Mouse (Mus musculus) CH12.LX (cell line): ENCODE results near the gene Strn. TPM values are rescaled to one million over a fixed set of nuclear protein-coding genes. Genes with fewer than 3 reads are reported as not detected.
"Not testable (repeated sequence)": the region's sequence is repeated elsewhere in the genome, so short reads cannot be mapped to it uniquely, and the experiment has no call there.

Source experiments
- DNase-seq: peaks from one replicate; pipeline ENCODE4 v3.0.0-alpha.2; 2013; ENCODE audit errors: extremely low read depth
- H3K27ac ChIP-seq: 2 replicates; pipeline ENCODE4 v1.5.1; 2012; ENCODE audit warnings: low read depth, mild to moderate bottlenecking, control low read depth, moderate library complexity; ENCODE audit not compliant: insufficient read depth
- H3K27me3 ChIP-seq: replicated peaks from 2 replicates; pipeline ENCODE3; 2012; ENCODE audit warnings: inconsistent platforms
- H3K36me3 ChIP-seq, 2 experiments: replicated peaks in 1 of 2; 2 replicates each; pipeline versions ENCODE3 to v1.6.1; 2012; ENCODE audit warnings: inconsistent platforms in 1 of 2, low read length in 1 of 2, mild to moderate bottlenecking in 1 of 2, mixed read lengths in 1 of 2, moderate library complexity in 1 of 2; ENCODE audit not compliant: control insufficient read depth in 1 of 2, insufficient read depth in 1 of 2
- H3K4me1 ChIP-seq, 2 experiments: 2 replicates each; pipeline ENCODE4 v1.6.1; 2012; ENCODE audit warnings: inconsistent platforms in 1 of 2, moderate library complexity in 1 of 2; ENCODE audit not compliant: insufficient read depth in 2 of 2, control insufficient read depth in 1 of 2
- H3K4me2 ChIP-seq: 2 replicates; pipeline ENCODE4 v1.6.1; 2012; ENCODE audit warnings: low read depth, mild to moderate bottlenecking, control low read depth; ENCODE audit not compliant: poor library complexity, insufficient read depth, severe bottlenecking
- H3K4me3 ChIP-seq, 3 experiments: fragments of 150-350 bp in 1 of 3; sonication (generic) in 1 of 3; replicated peaks in 1 of 3; 2 replicates each; pipeline versions ENCODE3 to v1.5.1; 2011 to 2012; ENCODE audit warnings: low read depth in 2 of 3, low read length in 2 of 3, mild to moderate bottlenecking in 2 of 3, moderate library complexity in 2 of 3, control low read depth in 1 of 3, improper control_type of control experiment in 1 of 3, inconsistent platforms in 1 of 3, mixed read lengths in 1 of 3; ENCODE audit not compliant: poor library complexity in 1 of 3
- H3K79me2 ChIP-seq: replicated peaks from 2 replicates; pipeline ENCODE4 v1.6.1; 2012; ENCODE audit warnings: mild to moderate bottlenecking, moderate library complexity; ENCODE audit not compliant: control insufficient read depth, poor library complexity, insufficient read depth, severe bottlenecking; ENCODE audit errors: extremely low read depth
- H3K9ac ChIP-seq: 2 replicates; pipeline ENCODE4 v1.6.1; 2012; ENCODE audit warnings: low read depth, mild to moderate bottlenecking, control low read depth, moderate library complexity; ENCODE audit not compliant: insufficient read depth
- H3K9me3 ChIP-seq: replicated peaks from 2 replicates; pipeline ENCODE3; 2012; ENCODE audit warnings: low read length, inconsistent platforms, mixed read lengths
- CHD2 ChIP-seq: IDR thresholded peaks from 2 replicates; pipeline ENCODE4 v1.6.1; 2011; ENCODE audit warnings: low read length, improper control_type of control experiment
- CTCF ChIP-seq, 2 experiments: IDR thresholded peaks in 1 of 2; conservative IDR thresholded peaks in 1 of 2; 2 replicates each; pipeline ENCODE4 v1.5.1; 2011 to 2012; ENCODE audit warnings: low read depth in 2 of 2, low read length in 2 of 2, improper control_type of control experiment in 1 of 2, inconsistent platforms in 1 of 2, mild to moderate bottlenecking in 1 of 2, moderate library complexity in 1 of 2
- E2F4 ChIP-seq: IDR thresholded peaks from 2 replicates; pipeline ENCODE4 v1.6.1; 2011; ENCODE audit warnings: low read depth, low read length, improper control_type of control experiment; ENCODE audit not compliant: insufficient replicate concordance
- ETS1 ChIP-seq: conservative IDR thresholded peaks from 2 replicates; pipeline ENCODE4 v1.6.1; 2012; ENCODE audit warnings: low read depth, mild to moderate bottlenecking, inconsistent platforms, low read length, improper control_type of control experiment, moderate library complexity
- IRF4 ChIP-seq: IDR thresholded peaks from 2 replicates; pipeline ENCODE4 v1.6.1; 2014; ENCODE audit warnings: low read depth, mild to moderate bottlenecking, inconsistent platforms, low read length, improper control_type of control experiment
- MAZ ChIP-seq: IDR thresholded peaks from 2 replicates; pipeline ENCODE4 v1.6.1; 2012; ENCODE audit warnings: low read depth, mild to moderate bottlenecking, inconsistent platforms, low read length, improper control_type of control experiment, moderate library complexity
- MXI1 ChIP-seq: IDR thresholded peaks from 2 replicates; pipeline ENCODE4 v1.6.1; 2011; ENCODE audit warnings: mild to moderate bottlenecking, low read depth, low read length, improper control_type of control experiment
- NELFE ChIP-seq: IDR thresholded peaks from 2 replicates; pipeline ENCODE4 v1.6.1; 2011; ENCODE audit warnings: low read depth, low read length, improper control_type of control experiment
- PAX5 ChIP-seq: IDR thresholded peaks from 2 replicates; pipeline ENCODE4 v1.6.1; 2012; ENCODE audit warnings: low read length, inconsistent platforms, mixed read lengths
- USF2 ChIP-seq: conservative IDR thresholded peaks from 2 replicates; pipeline ENCODE4 v1.6.1; 2011; ENCODE audit warnings: low read depth, low read length, improper control_type of control experiment
- ZC3H11A ChIP-seq: IDR thresholded peaks from 2 replicates; pipeline ENCODE4 v1.6.1; 2012; ENCODE audit warnings: low read depth, mild to moderate bottlenecking, inconsistent platforms, low read length, improper control_type of control experiment
- ZMIZ1 ChIP-seq: IDR thresholded peaks from 2 replicates; pipeline ENCODE4 v1.6.1; 2012; ENCODE audit warnings: low read depth, mild to moderate bottlenecking, inconsistent platforms, low read length, improper control_type of control experiment
- dilution Hi-C: fragments of 300-500 bp; cut with MboI; formaldehyde crosslinking; loops from 2 replicates; pipeline ENCODE4 v1.14.3; 2020; ENCODE audit warnings: low sequenced_read_pairs; ENCODE audit not compliant: extremely low pct_unique_long_range_greater_than_20kb, extremely low pct_ligation_motif_present
- in situ Hi-C: fragments of 300-500 bp; cut with MboI; formaldehyde crosslinking; loops from 3 replicates; pipeline ENCODE4 v1.14.3; 2019; ENCODE audit warnings: low sequenced_read_pairs, low pct_ligation_motif_present, low pct_unique_long_range_greater_than_20kb, mixed read lengths
- polyA plus RNA-seq: library from polyadenylated mRNA; unstranded; fragments of >175 nt; gene quantifications from 2 replicates; pipeline ENCODE4 v1.2.1, GENCODE M21; 2012; ENCODE audit warnings: low read depth; ENCODE audit not compliant: insufficient read length
- total RNA-seq, 2 experiments: library from RNA; depleted of rRNA; stranded (reverse); fragments of 300-350 nt in 1 of 2; fragments of >200 nt in 1 of 2; gene quantifications; 2 replicates each; pipeline ENCODE4 v1.2.3; 2012 to 2014

Gene Strn
- total and polyA plus RNA-seq, 3 experiments = 9.9 to 14.3 (median 12.3) TPM

DNA sequence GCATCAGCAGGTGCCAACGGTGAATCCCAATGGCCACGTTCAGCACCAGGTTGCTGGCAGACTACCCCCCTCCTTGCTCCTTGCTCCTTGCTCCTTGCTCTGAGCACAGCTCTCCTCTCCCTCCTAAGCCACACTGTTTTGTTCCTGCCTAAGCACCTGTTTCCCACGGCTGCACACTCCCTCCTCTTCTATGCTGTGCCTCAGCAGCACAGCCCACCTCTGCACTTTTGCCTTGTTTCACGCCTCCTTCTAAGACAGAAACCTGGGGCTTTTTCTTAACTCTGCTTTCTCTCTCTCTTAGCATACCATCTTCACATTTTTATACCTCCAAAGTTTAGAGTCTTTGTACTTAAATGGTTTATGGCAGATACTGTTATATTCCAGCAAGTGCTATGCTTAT is 39.5 kb downstream of the Strn start:
- TF ChIP-seq CTCF (conservative IDR thresholded peaks at IDR 0.05 in 1 of 2, IDR thresholded peaks at IDR 0.05 in 1 of 2; ENCODE audit: low read depth in 2 of 2, low read length in 2 of 2) = no peak
- no peak for TF ChIP-seq USF2
- no peak for TF ChIP-seq ZC3H11A
- no peak for TF ChIP-seq MXI1
- TF ChIP-seq PAX5 = no peak
- no peak for TF ChIP-seq E2F4
- TF ChIP-seq, all 38 proteins: peak for 0
- in situ Hi-C loops = no loop called here
- dilution Hi-C loops = no loop called here
- Histone ChIP-seq H3K4me2 (no peak overlapping the region), H3K4me3 (no peak overlapping the region), H3K36me3 (peaks cover 4 to 23% of the 10 kb centered on the region in 2 experiments), H3K27me3 (no peaks in the 10 kb centered on the region), H3K4me1 (no peaks in the 10 kb centered on the region), H3K9ac (no peak overlapping the region), H3K27ac (no peak overlapping the region), H3K79me2 (no peaks in the 10 kb centered on the region), H3K9me3 (no peaks in the 10 kb centered on the region)
- no peak for DNase-seq

GRCm38 (mm10) chr17:78696922-78697321 is 40.1 kb downstream of the Strn start:
- no peak overlapping the region for H3K9ac ChIP-seq
- in situ Hi-C loops (no loop called here), dilution Hi-C loops (no loop called here)
- H3K27ac ChIP-seq = no peak overlapping the region
- peaks cover 4 to 23% of the 10 kb centered on the region in 2 experiments for H3K36me3 ChIP-seq
- no peaks in the 10 kb centered on the region for H3K27me3 ChIP-seq
- TF ChIP-seq MAZ (no peak), ZMIZ1 (no peak), IRF4 (no peak), E2F4 (no peak), ETS1 (no peak), NELFE (no peak), CHD2 (no peak)
- DNase-seq = no peak
- no peak overlapping the region for H3K4me3 ChIP-seq
- no peaks in the 10 kb centered on the region for H3K79me2 ChIP-seq
- H3K4me2 ChIP-seq = no peak overlapping the region
- H3K9me3 ChIP-seq = no peaks in the 10 kb centered on the region
- no peaks in the 10 kb centered on the region for H3K4me1 ChIP-seq

DNA sequence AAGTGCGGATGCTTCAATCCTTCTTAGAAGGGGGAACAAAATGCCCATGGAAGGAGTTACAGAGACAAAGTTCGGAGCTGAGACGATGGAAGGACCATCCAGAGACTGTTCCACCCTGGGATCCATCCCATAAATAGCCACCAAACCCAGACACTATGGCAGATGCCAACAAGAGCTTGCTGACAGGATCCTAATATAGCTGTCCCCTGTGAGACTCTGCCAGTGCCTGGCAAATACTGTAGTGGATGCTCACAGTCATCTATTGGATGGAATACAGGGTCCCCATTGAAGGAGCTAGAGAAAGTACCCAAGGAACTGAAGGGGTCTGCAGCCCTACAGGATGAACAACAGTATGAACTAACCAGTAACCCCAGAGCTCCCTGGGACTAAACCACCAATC is 47.8 kb downstream of the Strn start:
- H3K4me3 ChIP-seq, H3K79me2 ChIP-seq, H3K27me3 ChIP-seq, H3K9ac ChIP-seq, H3K4me1 ChIP-seq, DNase-seq, H3K4me2 ChIP-seq, dilution Hi-C loops, H3K27ac ChIP-seq, in situ Hi-C loops: not testable (repeated sequence)
- H3K9me3 ChIP-seq = peaks cover 13% of the 10 kb centered on the region
- peaks cover 7 to 24% of the 10 kb centered on the region in 2 experiments for H3K36me3 ChIP-seq
